Mouse (Mus musculus): ENCODE measurements around the gene Mok. TPM values are rescaled to one million over a fixed set of nuclear protein-coding genes. Genes with fewer than 3 reads are reported as not detected.

Gene Mok
- polyA plus RNA-seq, 1 experiment from 2014 or later = 14.2 TPM

GRCm38 (mm10) chr12:110822366-110822765 lies 18.4 kb downstream of the Mok start:
- no peak for ATAC-seq (ENCODE audit: low read depth)

GRCm38 (mm10) chr12:110821787-110822186 lies 19.0 kb downstream of the Mok start:
- Histone ChIP-seq H3K4me1 (ENCODE audit: control insufficient read depth, insufficient read depth, low read length) (no peaks in the 10 kb centered on the region), H3K36me3 (ENCODE audit: control insufficient read depth, insufficient read depth, low read length) (no peaks in the 10 kb centered on the region), H3K27me3 (ENCODE audit: control insufficient read depth, insufficient read depth, low read length) (no peaks in the 10 kb centered on the region), H3K4me3 (ENCODE audit: low read depth, low read length) (no peak overlapping the region), H3K9me3 (ENCODE audit: control insufficient read depth, low read length) (no peaks in the 10 kb centered on the region), H3K27ac (ENCODE audit: low read depth, low read length) (no peak overlapping the region), H3K4me2 (ENCODE audit: low read depth, low read length) (no peak overlapping the region), H3K9ac (replicated peaks; ENCODE audit: low read depth, low read length) (no peak overlapping the region)
- ATAC-seq (ENCODE audit: low read depth) = no peak
- 86% methylated on average over 2 of the region's 2 CpGs for WGBS

More at GRCm38 (mm10) chr12:110822366-110822765, 18.4 kb downstream of the Mok start:
- no peak overlapping the region for H3K9ac ChIP-seq (replicated peaks; ENCODE audit: low read depth, low read length)
- 86% methylated on average over 7 of the region's 7 CpGs for WGBS
- H3K9me3 ChIP-seq (ENCODE audit: control insufficient read depth, low read length) = no peaks in the 10 kb centered on the region
- H3K36me3 ChIP-seq (ENCODE audit: control insufficient read depth, insufficient read depth, low read length) = no peaks in the 10 kb centered on the region
- H3K4me1 ChIP-seq (ENCODE audit: control insufficient read depth, insufficient read depth, low read length) = no peaks in the 10 kb centered on the region
- H3K27me3 ChIP-seq (ENCODE audit: control insufficient read depth, insufficient read depth, low read length) = no peaks in the 10 kb centered on the region
- no peak overlapping the region for H3K4me3 ChIP-seq (ENCODE audit: low read depth, low read length)
- no peak overlapping the region for H3K4me2 ChIP-seq (ENCODE audit: low read depth, low read length)
- H3K27ac ChIP-seq (ENCODE audit: low read depth, low read length) = no peak overlapping the region

- no peaks in the 10 kb centered on the region for H3K9me3 ChIP-seq (ENCODE audit: control insufficient read depth, low read length)
- WGBS = 81% methylated on average over 8 of the region's 8 CpGs
These were observed 21.4 kb downstream of the Mok start for GRCm38 (mm10) chr12:110819367-110819766.

GRCm38 (mm10) chr12:110816833-110817232 lies 23.9 kb downstream of the Mok start:
- WGBS = 89% methylated on average over 2 of the region's 2 CpGs
- ATAC-seq (ENCODE audit: low read depth) = no peak
- H3K27me3 ChIP-seq (ENCODE audit: control insufficient read depth, insufficient read depth, low read length) = no peaks in the 10 kb centered on the region
- H3K36me3 ChIP-seq (ENCODE audit: control insufficient read depth, insufficient read depth, low read length) = no peaks in the 10 kb centered on the region
- H3K4me3 ChIP-seq (ENCODE audit: low read depth, low read length) = no peak overlapping the region
- no peak overlapping the region for H3K4me2 ChIP-seq (ENCODE audit: low read depth, low read length)
- H3K27ac ChIP-seq (ENCODE audit: low read depth, low read length) = no peak overlapping the region
- H3K9me3 ChIP-seq (ENCODE audit: control insufficient read depth, low read length) = no peaks in the 10 kb centered on the region
- no peaks in the 10 kb centered on the region for H3K4me1 ChIP-seq (ENCODE audit: control insufficient read depth, insufficient read depth, low read length)
- no peak overlapping the region for H3K9ac ChIP-seq (replicated peaks; ENCODE audit: low read depth, low read length)

More at GRCm38 (mm10) chr12:110819367-110819766, 21.4 kb downstream of the Mok start:
- H3K4me1 ChIP-seq (ENCODE audit: control insufficient read depth, insufficient read depth, low read length) = no peaks in the 10 kb centered on the region
- no peaks in the 10 kb centered on the region for H3K36me3 ChIP-seq (ENCODE audit: control insufficient read depth, insufficient read depth, low read length)
- H3K4me3 ChIP-seq (ENCODE audit: low read depth, low read length) = no peak overlapping the region
- no peak overlapping the region for H3K4me2 ChIP-seq (ENCODE audit: low read depth, low read length)
- no peak overlapping the region for H3K9ac ChIP-seq (replicated peaks; ENCODE audit: low read depth, low read length)
- no peaks in the 10 kb centered on the region for H3K27me3 ChIP-seq (ENCODE audit: control insufficient read depth, insufficient read depth, low read length)
- no peak for ATAC-seq (ENCODE audit: low read depth)
- no peak overlapping the region for H3K27ac ChIP-seq (ENCODE audit: low read depth, low read length)

GRCm38 (mm10) chr12:110814924-110815323 lies 25.8 kb downstream of the Mok start:
- H3K4me3 ChIP-seq (ENCODE audit: low read depth, low read length) = no peak overlapping the region
- no peak overlapping the region for H3K9ac ChIP-seq (replicated peaks; ENCODE audit: low read depth, low read length)
- no peaks in the 10 kb centered on the region for H3K4me1 ChIP-seq (ENCODE audit: control insufficient read depth, insufficient read depth, low read length)
- ATAC-seq (ENCODE audit: low read depth) = no peak
- no peaks in the 10 kb centered on the region for H3K27me3 ChIP-seq (ENCODE audit: control insufficient read depth, insufficient read depth, low read length)
- H3K4me2 ChIP-seq (ENCODE audit: low read depth, low read length) = no peak overlapping the region
- H3K9me3 ChIP-seq (ENCODE audit: control insufficient read depth, low read length) = no peaks in the 10 kb centered on the region
- 81% methylated on average over 17 of the region's 17 CpGs for WGBS
- no peak overlapping the region for H3K27ac ChIP-seq (ENCODE audit: low read depth, low read length)
- H3K36me3 ChIP-seq (ENCODE audit: control insufficient read depth, insufficient read depth, low read length) = no peaks in the 10 kb centered on the region

GRCm38 (mm10) chr12:110813624-110814023 lies 27.1 kb downstream of the Mok start:
- Histone ChIP-seq H3K4me3 (ENCODE audit: low read depth, low read length) (no peak overlapping the region), H3K27ac (ENCODE audit: low read depth, low read length) (no peak overlapping the region), H3K4me1 (ENCODE audit: control insufficient read depth, insufficient read depth, low read length) (no peaks in the 10 kb centered on the region), H3K27me3 (ENCODE audit: control insufficient read depth, insufficient read depth, low read length) (no peaks in the 10 kb centered on the region), H3K4me2 (ENCODE audit: low read depth, low read length) (no peak overlapping the region), H3K9ac (replicated peaks; ENCODE audit: low read depth, low read length) (no peak overlapping the region), H3K36me3 (ENCODE audit: control insufficient read depth, insufficient read depth, low read length) (no peaks in the 10 kb centered on the region), H3K9me3 (ENCODE audit: control insufficient read depth, low read length) (no peaks in the 10 kb centered on the region)
- ATAC-seq (ENCODE audit: low read depth) = no peak
- WGBS = 94% methylated on average over 6 of the region's 6 CpGs

GRCm38 (mm10) chr12:110813132-110813531 lies 27.6 kb downstream of the Mok start:
- no peaks in the 10 kb centered on the region for H3K36me3 ChIP-seq (ENCODE audit: control insufficient read depth, insufficient read depth, low read length)
- H3K4me1 ChIP-seq (ENCODE audit: control insufficient read depth, insufficient read depth, low read length) = no peaks in the 10 kb centered on the region
- 91% methylated on average over 9 of the region's 9 CpGs for WGBS
- H3K4me3 ChIP-seq (ENCODE audit: low read depth, low read length) = no peak overlapping the region
- no peak overlapping the region for H3K27ac ChIP-seq (ENCODE audit: low read depth, low read length)
- no peaks in the 10 kb centered on the region for H3K9me3 ChIP-seq (ENCODE audit: control insufficient read depth, low read length)
- H3K9ac ChIP-seq (replicated peaks; ENCODE audit: low read depth, low read length) = no peak overlapping the region
- H3K27me3 ChIP-seq (ENCODE audit: control insufficient read depth, insufficient read depth, low read length) = no peaks in the 10 kb centered on the region
- no peak overlapping the region for H3K4me2 ChIP-seq (ENCODE audit: low read depth, low read length)
- ATAC-seq (ENCODE audit: low read depth) = no peak

GRCm38 (mm10) chr12:110808848-110809247 lies 31.9 kb downstream of the Mok start:
- Histone ChIP-seq H3K9me3 (ENCODE audit: control insufficient read depth, low read length) (no peaks in the 10 kb centered on the region), H3K4me1 (ENCODE audit: control insufficient read depth, insufficient read depth, low read length) (peaks cover 3% of the 10 kb centered on the region; the same call in 1 of the 2 replicates), H3K9ac (replicated peaks; ENCODE audit: low read depth, low read length) (no peak overlapping the region), H3K4me2 (ENCODE audit: low read depth, low read length) (no peak overlapping the region), H3K27me3 (ENCODE audit: control insufficient read depth, insufficient read depth, low read length) (no peaks in the 10 kb centered on the region), H3K36me3 (ENCODE audit: control insufficient read depth, insufficient read depth, low read length) (0 out of 2 replicates have a peak, but pooled peaks cover 4% of the 10 kb centered on the region), H3K27ac (ENCODE audit: low read depth, low read length) (no peak overlapping the region), H3K4me3 (ENCODE audit: low read depth, low read length) (no peak overlapping the region)
- WGBS = 73% methylated on average over 5 of the region's 5 CpGs
- no peak for ATAC-seq (ENCODE audit: low read depth)

- WGBS = 22% methylated on average over 10 of the region's 10 CpGs
These were observed 32.3 kb downstream of the Mok start for GRCm38 (mm10) chr12:110808430-110808829.

More at GRCm38 (mm10) chr12:110808430-110808829, 32.3 kb downstream of the Mok start:
- 0 out of 2 replicates have a peak, but pooled peaks cover 4% of the 10 kb centered on the region for H3K36me3 ChIP-seq (ENCODE audit: control insufficient read depth, insufficient read depth, low read length)
- H3K4me1 ChIP-seq (ENCODE audit: control insufficient read depth, insufficient read depth, low read length) = peaks cover 3% of the 10 kb centered on the region; the same call in 1 of the 2 replicates
- ATAC-seq (ENCODE audit: low read depth) = no peak
- no peaks in the 10 kb centered on the region for H3K27me3 ChIP-seq (ENCODE audit: control insufficient read depth, insufficient read depth, low read length)
- no peak overlapping the region for H3K27ac ChIP-seq (ENCODE audit: low read depth, low read length)
- no peak overlapping the region for H3K4me2 ChIP-seq (ENCODE audit: low read depth, low read length)
- H3K9me3 ChIP-seq (ENCODE audit: control insufficient read depth, low read length) = no peaks in the 10 kb centered on the region
- no peak overlapping the region for H3K9ac ChIP-seq (replicated peaks; ENCODE audit: low read depth, low read length)
- H3K4me3 ChIP-seq (ENCODE audit: low read depth, low read length) = no peak overlapping the region
